Mouse (Mus musculus) stomach, postnatal 0 days (tissue): ENCODE results near the gene Mgp. TPM values are rescaled to one million over a fixed set of nuclear protein-coding genes. Genes with fewer than 3 reads are reported as not detected.
"Not testable (repeated sequence)": the region's sequence is repeated elsewhere in the genome, so short reads cannot be mapped to it uniquely, and the experiment has no call there.

Experiments
- ATAC-seq: fragments of 200-750 bp; cut with Nextera tagmentation; 2 replicates; pipeline ENCODE4 v1.8.0; 2017; ENCODE audit not compliant: low FRiP score, low TSS enrichment
- DNase-seq: peaks from one replicate; pipeline ENCODE4 v3.0.0-alpha.2; 2016; ENCODE audit warnings: low spot score
- H3K27ac ChIP-seq: fragments of 300-500 bp; sonication (generic); replicated peaks from 2 replicates; pipeline ENCODE4 v1.5.1; 2014; ENCODE audit warnings: mild to moderate bottlenecking, control low read depth
- H3K27me3 ChIP-seq: fragments of 300-500 bp; sonication (generic); 2 replicates; pipeline ENCODE4 v1.6.1; 2014; ENCODE audit warnings: low read length; ENCODE audit not compliant: control insufficient read depth, insufficient read depth
- H3K36me3 ChIP-seq: fragments of 300-500 bp; sonication (generic); 2 replicates; pipeline ENCODE4 v1.6.1; 2014; ENCODE audit warnings: low read length, mixed read lengths; ENCODE audit not compliant: control insufficient read depth, insufficient read depth
- H3K4me1 ChIP-seq: fragments of 300-500 bp; sonication (generic); replicated peaks from 2 replicates; pipeline ENCODE4 v1.6.1; 2014; ENCODE audit warnings: antibody characterized with exemption; ENCODE audit not compliant: control insufficient read depth, insufficient read depth
- H3K4me2 ChIP-seq: fragments of 300-500 bp; sonication (generic); replicated peaks from 2 replicates; pipeline ENCODE4 v1.6.1; 2014; ENCODE audit warnings: low read depth, mild to moderate bottlenecking, control low read depth, moderate library complexity
- H3K4me3 ChIP-seq: fragments of 300-500 bp; sonication (generic); 2 replicates; pipeline ENCODE4 v1.5.1; 2014; ENCODE audit warnings: low read depth, low read length, control low read depth
- H3K9ac ChIP-seq: fragments of 300-500 bp; sonication (generic); 2 replicates; pipeline ENCODE4 v1.6.1; 2014; ENCODE audit warnings: mild to moderate bottlenecking, low read length, control low read depth, mixed read lengths
- H3K9me3 ChIP-seq: fragments of 300-500 bp; sonication (generic); 2 replicates; pipeline ENCODE4 v1.6.1; 2016; ENCODE audit warnings: low read length; ENCODE audit not compliant: control insufficient read depth
- CTCF ChIP-seq: IDR thresholded peaks from 2 replicates; pipeline ENCODE4 v1.5.1; 2016; ENCODE audit warnings: antibody characterized with exemption, low read depth, mild to moderate bottlenecking, moderate library complexity
- EP300 ChIP-seq: optimal IDR thresholded peaks from 2 replicates; pipeline ENCODE3; 2016; ENCODE audit warnings: antibody characterized with exemption
- WGBS: fragments of 180-500 bp; shearing (Covaris S2); extraction: QIAGEN DNeasy Blood & Tissue Kit; methylation state at CpG from one replicate; pipeline ENCODE4 v1.1.7; 2014; 5-methylcytosine and 5-hydroxymethylcytosine counted together
- polyA plus RNA-seq: library from polyadenylated mRNA; unstranded; fragments of >200 nt; fragmentation: Nextera tagmentation; extraction: Ambion mirVana; gene quantifications from 2 replicates; pipeline ENCODE4 v1.2.1, GENCODE M21; 2015

Mgp gene
- polyA plus RNA-seq, 1 experiment from 2014 or later: 473 TPM

DNA sequence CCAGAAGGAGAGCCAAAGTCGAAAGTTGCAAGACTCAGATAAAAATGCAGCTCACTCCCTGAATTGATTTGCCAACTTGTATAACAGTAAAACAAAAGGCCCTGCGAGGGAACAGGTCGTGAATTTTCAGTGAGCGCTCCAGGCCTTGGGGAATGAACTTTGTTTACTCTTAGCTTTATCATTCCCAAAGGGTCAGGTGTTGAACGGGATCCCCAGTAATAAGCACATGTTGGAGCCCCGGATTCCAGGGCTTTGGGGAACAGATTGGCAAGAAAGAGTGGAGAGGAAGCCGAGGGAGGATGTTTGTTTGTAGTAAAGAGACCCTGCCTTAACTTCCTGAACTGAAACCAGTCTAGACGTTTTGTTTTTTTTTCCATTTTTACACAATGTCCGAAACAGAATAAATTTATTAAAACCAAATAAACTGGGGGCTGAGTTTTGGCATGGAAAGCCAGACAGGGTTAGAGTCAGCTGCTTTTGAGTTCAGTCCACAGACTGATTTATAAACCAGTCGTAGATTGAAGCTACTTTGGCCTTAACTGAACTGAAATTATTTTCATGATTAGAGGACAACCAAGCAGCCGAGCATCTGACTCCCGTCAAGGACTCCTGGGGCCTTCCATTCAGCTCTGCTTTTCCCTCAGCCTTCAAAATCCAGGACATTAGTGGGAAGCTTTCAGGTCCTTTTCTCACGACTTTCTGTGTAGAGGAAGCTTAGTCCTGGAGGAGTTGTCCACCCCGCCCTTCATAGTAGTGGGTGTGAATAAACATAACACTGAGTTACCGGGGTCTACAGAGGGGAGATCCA, 19.1 kb upstream of the Mgp start:
- ATAC-seq: peak; percentile 35; the same call in 1 of the 2 replicates
- Histone ChIP-seq H3K9me3 (no peaks in the 10 kb centered on the region; the same call in 1 of the 2 replicates), H3K4me2 (no peak overlapping the region), H3K36me3 (no peaks in the 10 kb centered on the region), H3K4me1 (peaks cover 11% of the 10 kb centered on the region), H3K4me3 (no peak overlapping the region), H3K27me3 (no peaks in the 10 kb centered on the region), H3K27ac (peak overlapping the region; percentile 8), H3K9ac (no peak overlapping the region)
- DNase-seq: no peak
- TF ChIP-seq EP300: no peak
- 16% methylated on average over 15 of the region's 15 CpGs for WGBS

DNA sequence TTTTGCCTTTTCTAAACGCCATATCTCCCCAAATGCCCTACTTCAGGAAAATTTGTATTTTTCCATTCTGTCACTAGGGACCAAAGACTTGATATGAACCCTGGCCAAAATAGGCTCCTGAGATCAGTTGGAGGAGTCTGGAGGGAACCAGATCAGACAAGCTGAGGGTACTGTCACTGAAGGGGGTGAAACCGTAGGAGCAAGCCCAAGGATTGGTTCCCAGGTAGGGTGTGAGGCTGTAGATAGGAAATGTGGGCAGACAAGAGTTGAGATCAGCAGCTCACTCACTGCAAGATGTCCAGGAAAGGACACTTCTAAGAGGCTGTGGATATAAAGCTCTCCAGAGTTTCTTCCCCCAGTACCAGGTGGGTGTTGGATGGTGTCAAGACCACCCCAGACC, 16.4 kb upstream of the Mgp start:
- Histone ChIP-seq H3K27ac (no peak overlapping the region), H3K9me3 (no peaks in the 10 kb centered on the region), H3K9ac (no peak overlapping the region), H3K4me2 (no peak overlapping the region), H3K4me3 (no peak overlapping the region), H3K27me3 (no peaks in the 10 kb centered on the region), H3K36me3 (no peaks in the 10 kb centered on the region), H3K4me1 (peaks cover 10% of the 10 kb centered on the region)
- ATAC-seq: no peak
- no peak for DNase-seq
- TF ChIP-seq CTCF (no peak), EP300 (no peak)
- 79% methylated on average over 2 of the region's 2 CpGs for WGBS

DNA sequence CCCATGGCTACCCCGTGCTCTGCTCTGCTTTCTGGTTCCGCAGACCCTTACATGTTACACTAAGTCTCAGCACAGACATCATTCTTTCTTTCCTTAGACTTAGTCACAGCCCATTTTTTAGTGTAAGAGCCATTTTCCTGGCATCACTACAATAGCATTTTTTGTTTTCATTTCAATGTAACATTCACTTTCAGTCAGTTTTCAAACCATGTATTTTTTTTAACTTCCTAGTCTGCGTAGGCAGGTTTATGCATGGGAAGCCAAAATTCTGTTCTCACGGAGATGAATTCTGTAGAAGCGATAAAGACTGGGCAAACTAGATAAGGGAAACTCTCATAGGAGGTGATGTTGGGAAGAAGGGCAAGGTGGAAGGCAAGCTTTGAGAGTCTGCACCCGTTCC, 13.9 kb upstream of the Mgp start:
- Histone ChIP-seq H3K9me3 (no peaks in the 10 kb centered on the region), H3K4me1 (peaks cover 6% of the 10 kb centered on the region; the same call in 1 of the 2 replicates), H3K4me3 (no peak overlapping the region), H3K27me3 (no peaks in the 10 kb centered on the region), H3K9ac (no peak overlapping the region), H3K36me3 (no peaks in the 10 kb centered on the region), H3K4me2 (no peak overlapping the region), H3K27ac (no peak overlapping the region)
- DNase-seq (no peak), ATAC-seq (no peak)
- no peak for TF ChIP-seq EP300
- TF ChIP-seq CTCF: no peak
- WGBS: 78% methylated on average over 6 of the region's 6 CpGs

DNA sequence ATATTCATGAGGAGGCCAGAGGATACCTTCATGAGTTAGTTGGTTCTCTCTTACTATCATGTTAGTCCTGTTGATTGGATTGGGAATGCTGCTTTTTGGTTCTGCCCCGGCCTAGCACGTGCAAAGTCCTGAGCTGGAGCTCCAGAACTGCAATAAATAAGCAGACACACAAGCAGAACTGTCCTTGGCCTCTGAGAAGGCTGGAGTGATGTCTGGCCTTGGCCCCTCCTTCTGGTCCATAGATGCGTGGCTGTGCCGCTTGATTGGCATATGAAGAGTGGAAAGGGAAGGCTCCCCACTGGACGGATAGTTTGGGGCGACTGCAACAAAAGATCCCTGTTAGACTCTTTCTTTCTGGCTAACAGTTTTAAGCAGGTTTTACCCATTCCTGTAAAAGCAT, 13.4 kb upstream of the Mgp start:
- Histone ChIP-seq H3K27ac (no peak overlapping the region), H3K36me3 (no peaks in the 10 kb centered on the region), H3K4me1 (0 out of 2 replicates have a peak, but pooled peaks cover 2% of the 10 kb centered on the region), H3K9ac (no peak overlapping the region), H3K4me2 (no peak overlapping the region), H3K4me3 (no peak overlapping the region), H3K27me3 (no peaks in the 10 kb centered on the region), H3K9me3 (no peaks in the 10 kb centered on the region)
- TF ChIP-seq CTCF (no peak), EP300 (no peak)
- 89% methylated on average over 6 of the region's 6 CpGs for whole genome bisulfite sequencing
- DNase-seq (no peak), ATAC-seq (no peak)

DNA sequence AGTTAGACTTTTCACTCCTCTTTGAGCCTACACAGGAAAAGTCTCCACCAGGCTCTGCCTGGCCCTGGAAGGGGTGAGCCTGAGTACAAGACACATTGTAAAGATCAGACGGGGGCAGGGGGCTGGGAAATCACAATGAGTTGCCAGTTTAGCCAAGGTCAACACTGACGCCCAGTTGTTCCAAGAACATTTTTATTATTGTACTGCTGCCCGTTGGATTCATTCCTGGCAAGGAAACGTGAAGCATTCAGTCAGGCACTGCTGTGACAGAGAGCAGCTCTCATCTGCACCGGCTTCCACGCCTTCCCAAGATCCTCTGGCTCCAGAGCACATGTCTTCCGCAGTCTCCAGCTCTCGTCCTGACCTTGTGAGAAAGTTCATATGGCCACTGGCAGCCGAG, 12.2 kb upstream of the Mgp start:
- ATAC-seq (peak; percentile 71; the same call in 1 of the 2 replicates), DNase-seq (no peak)
- no peaks in the 10 kb centered on the region for H3K27me3 ChIP-seq
- TF ChIP-seq EP300: no peak
- TF ChIP-seq CTCF: no peak
- no peaks in the 10 kb centered on the region for H3K9me3 ChIP-seq
- WGBS: 28% methylated on average over 9 of the region's 9 CpGs
- peak overlapping the region; percentile 50; the same call in 1 of the 2 replicates for H3K27ac ChIP-seq
- H3K4me3 ChIP-seq: no peak overlapping the region
- H3K36me3 ChIP-seq: no peaks in the 10 kb centered on the region
- 0 out of 2 replicates have a peak, but pooled peaks cover 2% of the 10 kb centered on the region for H3K4me1 ChIP-seq
- H3K4me2 ChIP-seq: no peak overlapping the region
- H3K9ac ChIP-seq: no peak overlapping the region

DNA sequence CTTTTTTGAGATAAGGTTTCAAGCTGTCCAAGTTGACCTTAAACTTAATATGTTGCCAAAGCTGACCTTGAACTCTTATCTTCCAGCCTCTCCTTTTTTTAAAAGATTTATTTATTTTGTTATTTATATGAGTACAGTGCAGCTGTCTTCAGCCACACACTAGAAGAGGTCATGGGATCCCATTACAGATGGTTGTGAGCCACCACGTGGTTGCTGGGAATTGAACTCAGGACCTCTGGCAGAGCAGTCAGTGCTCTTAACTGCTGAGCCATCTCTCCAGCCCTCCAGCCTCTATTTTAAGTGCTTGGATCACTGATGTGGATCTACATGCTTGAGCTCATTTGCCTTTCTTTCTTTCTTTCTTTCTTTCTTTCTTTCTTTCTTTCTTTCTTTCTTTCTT, 9.1 kb upstream of the Mgp start:
- not testable (repeated sequence) for H3K27me3 ChIP-seq, H3K27ac ChIP-seq, DNase-seq, H3K9ac ChIP-seq, H3K36me3 ChIP-seq, H3K4me1 ChIP-seq, H3K4me3 ChIP-seq, H3K4me2 ChIP-seq, H3K9me3 ChIP-seq, ATAC-seq
- WGBS: 37% methylated on average over 1 of the region's 1 CpGs
